ENCODE assay signal across 9 mouse cellular contexts in the genomic region with DNA sequence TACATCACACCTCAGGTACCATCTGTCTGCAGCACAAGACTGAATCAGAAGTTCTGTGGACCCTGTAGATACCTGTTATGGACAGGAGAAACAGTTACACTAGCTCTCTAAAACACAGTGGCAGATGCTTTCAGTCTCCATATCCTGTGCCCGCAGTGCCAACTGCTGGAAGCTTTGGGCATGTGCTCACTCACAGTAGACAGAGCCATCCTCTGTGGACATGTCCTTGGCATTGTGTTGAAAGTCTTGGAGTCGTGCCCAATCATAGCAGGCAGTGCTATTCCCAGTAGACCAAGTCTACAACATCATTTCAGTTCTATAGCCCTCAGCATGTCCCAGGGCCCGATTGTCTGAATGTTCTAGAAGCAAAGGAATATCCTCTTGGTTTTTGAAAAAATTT.
DNase-seq lines count a peak whose midpoint lies in the region; ATAC-seq and TF ChIP-seq lines count a peak whose summit lies in the region.
"Had no signal": no experiment of that assay in that cellular context is flagged by ENCODE, and none has a peak within 500 bp of the region (broad histone marks: within the 10 kb centered on the region; RNA-seq: fewer than 3 reads in every experiment).

No protein-coding gene starts in this region.

- H3K4me3 ChIP-seq in layer of hippocampus, adult 2 months = no peak overlapping the region
- H3K4me3 ChIP-seq: liver, embryonic 12.5 days had no signal

- H3K27ac ChIP-seq in layer of hippocampus, adult 2 months = no peak overlapping the region
- H3K27ac ChIP-seq: liver, embryonic 12.5 days had no signal

- peak; percentile 53 for TF ChIP-seq CTCF in layer of hippocampus, adult 2 months (conservative IDR thresholded peaks at IDR 0.05)

- ATAC-seq in activated CD4-positive, CD25-positive, alpha-beta regulatory T cell, adult 4 months = no peak
- no peak for ATAC-seq in monocyte, adult 5-6 weeks (replicated peaks; ENCODE audit: insufficient number of reproducible peaks, low FRiP score, low TSS enrichment, poor library complexity, severe bottlenecking)
- ATAC-seq: liver, embryonic 12.5 days had no signal

- peak; percentile 15 for DNase-seq in cerebellum, adult 11-12 months
- no peak for DNase-seq in cerebellum, adult 8-10 months
- DNase-seq in layer of hippocampus, adult 2 months (ENCODE audit: low spot score in 2 of 2) = no peak
- DNase-seq in layer of hippocampus, adult 9-10 months (ENCODE audit: low spot score) = no peak
- peak; percentile 56 for DNase-seq in Muller cell, postnatal 12 days (ENCODE audit: inconsistent ontology term)
- DNase-seq in cerebellum, postnatal 25 days = peak; percentile 62 to 76

Comparison
In these comparisons a context has a peak if more than half of its experiments do, and no peak if none do; other contexts are left out.
1. DNase-seq: peak in cerebellum, adult 11-12 months (single experiment), Muller cell, postnatal 12 days (single experiment) and cerebellum, postnatal 25 days (2 of 2); none in cerebellum, adult 8-10 months (single experiment), layer of hippocampus, adult 2 months (0 of 2) and layer of hippocampus, adult 9-10 months (single experiment).